Mouse (Mus musculus) heart, postnatal 0 days (tissue): ENCODE measurements around the gene Fcnb. TPM values are rescaled to one million over a fixed set of nuclear protein-coding genes. Genes with fewer than 3 reads are reported as not detected.

ENCODE experiments used
- ATAC-seq: fragments of 200-750 bp; cut with Nextera tagmentation; 2 replicates; pipeline ENCODE4 v1.8.0; 2017; ENCODE audit warnings: low read depth, moderate number of reproducible peaks, moderate library complexity; ENCODE audit not compliant: insufficient read depth
- DNase-seq: peaks from one replicate; pipeline ENCODE4 v3.0.0-alpha.2; 2016; ENCODE audit warnings: low spot score
- H3K27ac ChIP-seq: fragments of 300-500 bp; sonication (generic); 2 replicates; pipeline ENCODE4 v1.5.1; 2014; ENCODE audit warnings: low read depth, mild to moderate bottlenecking
- H3K27me3 ChIP-seq: fragments of 300-500 bp; sonication (generic); 2 replicates; pipeline ENCODE4 v1.6.1; 2014; ENCODE audit warnings: low read length, mixed read lengths; ENCODE audit not compliant: control insufficient read depth, insufficient read depth
- H3K36me3 ChIP-seq: fragments of 300-500 bp; sonication (generic); replicated peaks from 2 replicates; pipeline ENCODE4 v1.6.1; 2014; ENCODE audit warnings: low read length, mixed read lengths; ENCODE audit not compliant: control insufficient read depth, insufficient read depth
- H3K4me1 ChIP-seq: fragments of 300-500 bp; sonication (generic); 2 replicates; pipeline ENCODE4 v1.6.1; 2014; ENCODE audit warnings: antibody characterized with exemption; ENCODE audit not compliant: control insufficient read depth, insufficient read depth
- H3K4me2 ChIP-seq: fragments of 300-500 bp; sonication (generic); 2 replicates; pipeline ENCODE4 v1.6.1; 2014; ENCODE audit warnings: low read depth, mild to moderate bottlenecking, low read length, moderate library complexity
- H3K4me3 ChIP-seq: fragments of 300-500 bp; sonication (generic); 2 replicates; pipeline ENCODE4 v1.5.1; 2014; ENCODE audit warnings: low read depth, low read length
- H3K9ac ChIP-seq: fragments of 300-500 bp; sonication (generic); replicated peaks from 2 replicates; pipeline ENCODE4 v1.6.1; 2014; ENCODE audit warnings: low read depth, low read length, mixed read lengths
- H3K9me3 ChIP-seq: fragments of 300-500 bp; sonication (generic); replicated peaks from 2 replicates; pipeline ENCODE4 v1.6.1; 2016; ENCODE audit warnings: low read length; ENCODE audit not compliant: control insufficient read depth
- CTCF ChIP-seq: IDR thresholded peaks from 2 replicates; pipeline ENCODE4 v1.5.1; 2016; ENCODE audit warnings: antibody characterized with exemption, control low read depth, low read depth
- EP300 ChIP-seq: IDR thresholded peaks from 2 replicates; pipeline ENCODE4 v1.6.1; 2016; ENCODE audit warnings: antibody characterized with exemption, low read depth
- WGBS: fragments of 180-500 bp; shearing (Covaris S2); extraction: QIAGEN DNeasy Blood & Tissue Kit; methylation state at CpG from one replicate; pipeline ENCODE4 v1.1.7; 2014; 5-methylcytosine and 5-hydroxymethylcytosine counted together
- polyA plus RNA-seq: library from polyadenylated mRNA; unstranded; fragments of >200 nt; fragmentation: Nextera tagmentation; extraction: Ambion mirVana; gene quantifications from 2 replicates; pipeline ENCODE4 v1.2.1, GENCODE M21; 2015
- total RNA-seq: library from RNA; depleted of rRNA; stranded (reverse); fragments of >200 nt; gene quantifications from 2 replicates; pipeline ENCODE4 v1.2.3, GENCODE M21; 2014; ENCODE audit warnings: low replicate concordance

The Fcnb gene
- total and polyA plus RNA-seq, 2 experiments from 2014 or later: not detected

GRCm38 (mm10) chr2:28044920-28045598, 39.6 kb downstream of the Fcnb start:
- Histone ChIP-seq H3K4me1 (no peaks in the 10 kb centered on the region), H3K27ac (no peak overlapping the region), H3K27me3 (no peaks in the 10 kb centered on the region), H3K9ac (no peak overlapping the region), H3K9me3 (no peaks in the 10 kb centered on the region), H3K36me3 (no peaks in the 10 kb centered on the region), H3K4me3 (no peak overlapping the region), H3K4me2 (no peak overlapping the region)
- no peak for DNase-seq
- no peak for TF ChIP-seq EP300
- no peak for TF ChIP-seq CTCF
- ATAC-seq: no peak
- WGBS: 73% methylated on average over 9 of the region's 9 CpGs

GRCm38 (mm10) chr2:28040466-28040865, 44.2 kb downstream of the Fcnb start:
- 95% methylated on average over 1 of the region's 1 CpGs for WGBS
- peaks cover 18% of the 10 kb centered on the region; the same call in 1 of the 2 replicates for H3K4me1 ChIP-seq
- DNase-seq: no peak
- H3K4me2 ChIP-seq: no peak overlapping the region
- no peak overlapping the region for H3K27ac ChIP-seq
- no peaks in the 10 kb centered on the region for H3K9me3 ChIP-seq
- no peaks in the 10 kb centered on the region; the same call in 1 of the 2 replicates for H3K36me3 ChIP-seq
- no peak overlapping the region for H3K4me3 ChIP-seq
- H3K9ac ChIP-seq: no peak overlapping the region
- H3K27me3 ChIP-seq: no peaks in the 10 kb centered on the region
- ATAC-seq: no peak
- TF ChIP-seq EP300: no peak
- TF ChIP-seq CTCF: no peak

- H3K9me3 ChIP-seq: no peaks in the 10 kb centered on the region
- H3K4me2 ChIP-seq: no peak overlapping the region
- 92% methylated on average over 10 of the region's 10 CpGs for WGBS
- DNase-seq: no peak
- no peaks in the 10 kb centered on the region; the same call in 1 of the 2 replicates for H3K36me3 ChIP-seq
- H3K4me3 ChIP-seq: no peak overlapping the region
- TF ChIP-seq CTCF (no peak), EP300 (no peak)
- H3K4me1 ChIP-seq: peaks cover 18% of the 10 kb centered on the region; the same call in 1 of the 2 replicates
- no peak overlapping the region for H3K27ac ChIP-seq
- H3K27me3 ChIP-seq: no peaks in the 10 kb centered on the region
- H3K9ac ChIP-seq: no peak overlapping the region
- ATAC-seq: no peak
Measured at GRCm38 (mm10) chr2:28039647-28040325, 44.9 kb downstream of the Fcnb start.

- no peak for ATAC-seq
- 73% methylated on average over 14 of the region's 14 CpGs for WGBS
- no peaks in the 10 kb centered on the region for H3K27me3 ChIP-seq
- no peak overlapping the region for H3K27ac ChIP-seq
- H3K36me3 ChIP-seq: no peaks in the 10 kb centered on the region; the same call in 1 of the 2 replicates
- no peak for DNase-seq
- H3K9ac ChIP-seq: no peak overlapping the region
- H3K4me1 ChIP-seq: peaks cover 18% of the 10 kb centered on the region; the same call in 1 of the 2 replicates
- TF ChIP-seq EP300 (no peak), CTCF (no peak)
- H3K4me3 ChIP-seq: no peak overlapping the region
- H3K9me3 ChIP-seq: no peaks in the 10 kb centered on the region
- H3K4me2 ChIP-seq: no peak overlapping the region
Measured at GRCm38 (mm10) chr2:28038391-28039096, 46.1 kb downstream of the Fcnb start.

- peaks cover 18% of the 10 kb centered on the region; the same call in 1 of the 2 replicates for H3K4me1 ChIP-seq
- no peak overlapping the region for H3K4me2 ChIP-seq
- DNase-seq (peak; percentile 57), ATAC-seq (peak; percentile 64)
- no peaks in the 10 kb centered on the region for H3K9me3 ChIP-seq
- no peaks in the 10 kb centered on the region; the same call in 1 of the 2 replicates for H3K36me3 ChIP-seq
- H3K27ac ChIP-seq: no peak overlapping the region
- H3K4me3 ChIP-seq: no peak overlapping the region
- no peak overlapping the region for H3K9ac ChIP-seq
- no peaks in the 10 kb centered on the region for H3K27me3 ChIP-seq
- no peak for TF ChIP-seq CTCF
- TF ChIP-seq EP300: no peak
- WGBS: 40% methylated on average over 12 of the region's 12 CpGs
Measured at GRCm38 (mm10) chr2:28037505-28038390, 46.9 kb downstream of the Fcnb start.
